ENCODE assay signal across 12 mouse cellular contexts in the genomic region with DNA sequence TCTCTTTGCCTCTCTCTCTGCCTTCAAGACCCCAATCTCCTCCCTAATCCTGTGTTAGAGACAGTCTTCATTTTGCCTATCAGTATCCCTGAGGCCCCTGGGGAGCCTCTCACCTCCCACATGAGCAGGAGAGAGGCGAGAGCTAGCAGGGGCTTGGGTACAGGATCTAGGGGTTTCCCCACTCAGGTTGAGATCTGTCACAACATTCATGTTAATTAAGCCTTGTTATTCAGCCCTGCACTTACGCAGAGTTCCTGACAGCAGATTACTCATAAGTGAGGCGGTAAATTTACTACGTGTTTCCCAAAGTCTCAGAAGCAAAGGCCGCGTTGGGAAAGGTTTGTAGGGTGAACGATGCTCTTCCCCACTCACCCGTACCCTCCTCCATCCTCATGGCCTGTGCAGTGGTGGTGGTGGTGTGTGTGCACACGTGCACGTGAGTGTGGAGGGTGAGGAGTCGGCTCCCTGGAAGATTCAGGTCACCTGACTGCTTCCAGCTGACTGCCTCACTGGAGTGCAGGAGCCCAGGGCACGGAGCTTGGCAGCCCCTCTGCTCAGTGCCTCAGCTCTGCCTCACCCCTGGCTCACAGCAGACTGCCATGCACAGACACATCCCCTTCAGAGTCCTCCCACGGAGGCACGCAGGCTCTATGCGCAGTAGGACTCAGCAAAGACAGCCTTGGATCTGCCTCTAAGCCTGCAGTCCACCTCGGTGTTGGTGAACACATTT. TPM values are rescaled to one million over a fixed set of nuclear protein-coding genes. Genes with fewer than 3 reads are reported as not detected.
DNase-seq lines count a peak whose midpoint lies in the region; ATAC-seq and TF ChIP-seq lines count a peak whose summit lies in the region.
"Had no signal": no experiment of that assay in that cellular context is flagged by ENCODE, and none has a peak within 500 bp of the region (broad histone marks: within the 10 kb centered on the region; RNA-seq: fewer than 3 reads in every experiment).

No protein-coding gene starts in this region.

- no peaks in the 10 kb centered on the region; the same call in 1 of the 2 replicates for H3K36me3 ChIP-seq in neural tube, embryonic 12.5 days
- no peaks in the 10 kb centered on the region for H3K36me3 ChIP-seq in hindbrain, postnatal 0 days (ENCODE audit: insufficient read depth, low read length)
- H3K36me3 ChIP-seq in stomach, embryonic 16.5 days (ENCODE audit: control insufficient read depth, insufficient read depth, low read length) = no peaks in the 10 kb centered on the region

- WGBS in neural tube, embryonic 12.5 days = 66% methylated on average over 16 of the region's 16 CpGs
- WGBS in hindbrain, postnatal 0 days = 33% methylated on average over 16 of the region's 16 CpGs
- WGBS in stomach, embryonic 16.5 days = 62% methylated on average over 16 of the region's 16 CpGs

- no peak overlapping the region for H3K27ac ChIP-seq in neural tube, embryonic 12.5 days
- peak overlapping the region; percentile 74 for H3K27ac ChIP-seq in hindbrain, postnatal 0 days
- H3K27ac ChIP-seq in stomach, embryonic 16.5 days (ENCODE audit: low read length) = no peak overlapping the region

- peaks cover 77% of the 10 kb centered on the region for H3K4me1 ChIP-seq in neural tube, embryonic 12.5 days
- H3K4me1 ChIP-seq in hindbrain, postnatal 0 days (ENCODE audit: insufficient read depth, low read length) = peaks cover 59% of the 10 kb centered on the region
- H3K4me1 ChIP-seq in stomach, embryonic 16.5 days (ENCODE audit: control insufficient read depth, insufficient read depth, low read length) = 0 out of 2 replicates have a peak, but pooled peaks cover 12% of the 10 kb centered on the region

- no peak overlapping the region for H3K4me3 ChIP-seq in neural tube, embryonic 12.5 days
- no peak overlapping the region for H3K4me3 ChIP-seq in hindbrain, postnatal 0 days (ENCODE audit: low read length)
- H3K4me3 ChIP-seq in stomach, embryonic 16.5 days (replicated peaks; ENCODE audit: low read length) = no peak overlapping the region

- H3K4me2 ChIP-seq in neural tube, embryonic 12.5 days (replicated peaks) = peak overlapping the region; percentile 12; the same call in 1 of the 2 replicates
- no peak overlapping the region for H3K4me2 ChIP-seq in hindbrain, postnatal 0 days (ENCODE audit: low read depth, low read length)
- no peak overlapping the region for H3K4me2 ChIP-seq in stomach, embryonic 16.5 days (ENCODE audit: low read depth, low read length)
- H3K4me2 ChIP-seq: liver, embryonic 11.5 days had no signal

- no peak for TF ChIP-seq CTCF in hindbrain, postnatal 0 days (IDR thresholded peaks at IDR 0.05; ENCODE audit: low read depth)

- H3K9ac ChIP-seq in neural tube, embryonic 12.5 days = 0 out of 2 replicates have a peak overlapping the region, but pooled peaks have one; percentile 19
- H3K9ac ChIP-seq in hindbrain, postnatal 0 days (replicated peaks; ENCODE audit: low read length) = no peak overlapping the region
- 0 out of 2 replicates have a peak overlapping the region, but pooled peaks have one; percentile 17 for H3K9ac ChIP-seq in stomach, embryonic 16.5 days (ENCODE audit: low read length)

- ATAC-seq in neural tube, embryonic 12.5 days (ENCODE audit: low FRiP score, low read depth) = no peak
- ATAC-seq in hindbrain, postnatal 0 days = peak; percentile 13; the same call in 1 of the 2 replicates
- ATAC-seq in stomach, embryonic 16.5 days (ENCODE audit: insufficient read depth, low FRiP score) = no peak
- no peak for ATAC-seq in erythroid progenitor cell, adult 5-6 weeks (replicated peaks; ENCODE audit: low FRiP score, poor library complexity, severe bottlenecking)

- peak; percentile 58 to 64 for DNase-seq in cerebellum, postnatal 14 days
- no peak for DNase-seq in cerebellum, adult 18-20 months
- DNase-seq in neural tube, embryonic 10.5 days (ENCODE audit: extremely low spot score, low spot score) = no peak
- peak; percentile 32 for DNase-seq in hindbrain, postnatal 0 days (ENCODE audit: low spot score)
- DNase-seq in heart, postnatal 4 days = no peak
- DNase-seq: B cell, adult 2 months; kidney, adult 2 months had no signal

- 0 out of 2 replicates have a peak, but pooled peaks cover 2% of the 10 kb centered on the region for H3K27me3 ChIP-seq in neural tube, embryonic 12.5 days (replicated peaks)
- no peaks in the 10 kb centered on the region for H3K27me3 ChIP-seq in hindbrain, postnatal 0 days (ENCODE audit: insufficient read depth, low read length)
- H3K27me3 ChIP-seq in stomach, embryonic 16.5 days (ENCODE audit: control insufficient read depth, insufficient read depth, low read length) = no peaks in the 10 kb centered on the region

- no peaks in the 10 kb centered on the region for H3K9me3 ChIP-seq in neural tube, embryonic 12.5 days
- no peaks in the 10 kb centered on the region for H3K9me3 ChIP-seq in hindbrain, postnatal 0 days (ENCODE audit: low read length)
- H3K9me3 ChIP-seq in stomach, embryonic 16.5 days (replicated peaks; ENCODE audit: control insufficient read depth, low read length) = no peaks in the 10 kb centered on the region

RNA-seq across cellular contexts. Expression of a gene that starts 18.1 kb away (rescaled TPM):
- polyA plus RNA-seq in neural tube, embryonic 12.5 days (2016; fragmentation: Nextera tagmentation; extraction: Ambion mirVana) = 47.6 and 53.9 TPM in 2 replicates
- 62.2 and 65.9 TPM in 2 replicates for total RNA-seq in hindbrain, postnatal 0 days (2014; rRNA removed)
- 33.9 and 34.5 TPM in 2 replicates for polyA plus RNA-seq in hindbrain, postnatal 0 days (2015; fragmentation: Nextera tagmentation; extraction: Ambion mirVana)
- polyA plus RNA-seq in stomach, embryonic 16.5 days (2015; fragmentation: Nextera tagmentation; extraction: Ambion mirVana) = 0.72 and 0.96 TPM in 2 replicates
- 1 to 10 TPM; 1.7 to 1.8 TPM for total RNA-seq in heart, postnatal 4 days (2021)
- 2.9 and 5.8 TPM in 2 replicates for total RNA-seq in erythroid progenitor cell, adult 5-6 weeks (2015; ENCODE audit: low replicate concordance)
- 3.7 and 8.5 TPM in 2 replicates for total RNA-seq in erythroid progenitor cell, adult 5-6 weeks (2017; ENCODE audit: low replicate concordance)
- total RNA-seq: gastrocnemius, adult 8-10 months had no signal

RNA-seq across cellular contexts. Expression of a gene that starts 59.4 kb away (rescaled TPM):
- 169 and 182 TPM in 2 replicates for polyA plus RNA-seq in neural tube, embryonic 12.5 days (2016; fragmentation: Nextera tagmentation; extraction: Ambion mirVana)
- 31.7 and 35.4 TPM in 2 replicates for total RNA-seq in hindbrain, postnatal 0 days (2014; rRNA removed)
- polyA plus RNA-seq in hindbrain, postnatal 0 days (2015; fragmentation: Nextera tagmentation; extraction: Ambion mirVana) = 124 and 129 TPM in 2 replicates
- 133 and 154 TPM in 2 replicates for polyA plus RNA-seq in stomach, embryonic 16.5 days (2015; fragmentation: Nextera tagmentation; extraction: Ambion mirVana)
- 10 to 100 TPM; 69.6 to 79.9 TPM for total RNA-seq in heart, postnatal 4 days (2021)
- total RNA-seq in erythroid progenitor cell, adult 5-6 weeks (2015; ENCODE audit: low replicate concordance) = 67.8 and 71.7 TPM in 2 replicates
- 51.1 and 55.3 TPM in 2 replicates for total RNA-seq in erythroid progenitor cell, adult 5-6 weeks (2017; ENCODE audit: low replicate concordance)

Comparison
In these comparisons a context has a peak if more than half of its experiments do, and no peak if none do; other contexts are left out.
1. DNase-seq: peak in cerebellum, postnatal 14 days (2 of 2) and hindbrain, postnatal 0 days (single experiment); none in cerebellum, adult 18-20 months (0 of 2), neural tube, embryonic 10.5 days (single experiment) and heart, postnatal 4 days (single experiment).